Mouse (Mus musculus) testis, adult 2 months (tissue): ENCODE results near the gene Fbxo41. TPM values are rescaled to one million over a fixed set of nuclear protein-coding genes. Genes with fewer than 3 reads are reported as not detected.

Experiments
- H3K27ac ChIP-seq: fragments of 200-500 bp; 2 replicates; pipeline ENCODE4 v1.5.1; 2012; ENCODE audit warnings: low read depth, low read length; ENCODE audit not compliant: control insufficient read depth, insufficient read depth
- H3K27me3 ChIP-seq: fragments of 200-500 bp; 2 replicates; pipeline ENCODE4 v1.6.1; 2012; ENCODE audit warnings: mild to moderate bottlenecking, low read length, moderate library complexity; ENCODE audit not compliant: control insufficient read depth, insufficient read depth
- H3K36me3 ChIP-seq: fragments of 200-500 bp; 2 replicates; pipeline ENCODE4 v1.6.1; 2012; ENCODE audit warnings: mild to moderate bottlenecking, low read length; ENCODE audit not compliant: control insufficient read depth, insufficient read depth
- H3K4me1 ChIP-seq: fragments of 200-500 bp; 2 replicates; pipeline ENCODE4 v1.6.1; 2012; ENCODE audit warnings: low read length; ENCODE audit not compliant: control insufficient read depth, insufficient read depth
- H3K4me3 ChIP-seq: fragments of 200-500 bp; 2 replicates; pipeline ENCODE4 v1.5.1; 2012; ENCODE audit warnings: low read depth, mild to moderate bottlenecking, low read length, moderate library complexity, mixed read lengths; ENCODE audit not compliant: control insufficient read depth
- CTCF ChIP-seq: fragments of 200-500 bp; IDR thresholded peaks from 2 replicates; pipeline ENCODE4 v1.5.1; 2012; ENCODE audit warnings: low read depth, mild to moderate bottlenecking, inconsistent platforms, low read length, moderate library complexity; ENCODE audit not compliant: control insufficient read depth, insufficient read depth, insufficient replicate concordance
- POLR2A ChIP-seq: fragments of 200-500 bp; IDR thresholded peaks from 2 replicates; pipeline ENCODE4 v1.6.1; 2012; ENCODE audit warnings: low read depth, mild to moderate bottlenecking, inconsistent platforms, low read length, moderate library complexity; ENCODE audit not compliant: control insufficient read depth
- polyA plus RNA-seq: library from polyadenylated mRNA; depleted of rRNA; stranded (reverse); fragments of >200 nt; gene quantifications from 2 replicates; pipeline ENCODE4 v1.2.3, GENCODE M21; 2012

Gene Fbxo41
- polyA plus RNA-seq, 1 experiment = 0.52 TPM

DNA sequence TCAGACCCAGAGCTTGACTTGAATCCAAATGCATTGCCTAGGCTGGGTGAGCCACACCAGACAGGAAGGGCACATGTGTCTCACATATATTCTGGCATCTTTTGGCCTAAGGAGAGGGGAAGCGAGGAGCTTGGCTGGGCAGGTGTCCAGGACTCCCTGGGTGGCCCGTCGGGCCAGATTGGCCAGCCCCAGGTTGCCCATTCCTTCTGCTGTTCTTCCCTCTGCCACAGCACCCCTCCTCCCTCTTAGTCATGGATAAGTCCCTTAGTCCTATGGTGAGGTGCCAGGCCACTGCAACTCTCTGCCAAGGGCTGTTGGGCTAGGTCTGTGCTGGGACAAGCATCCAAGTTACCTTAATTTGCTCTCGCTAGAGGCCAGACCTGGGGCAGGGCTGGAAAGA, 13.1 kb upstream of the Fbxo41 start:
- Histone ChIP-seq H3K27ac (no peak overlapping the region), H3K4me3 (no peak overlapping the region), H3K27me3 (no peaks in the 10 kb centered on the region), H3K4me1 (peaks cover 23% of the 10 kb centered on the region), H3K36me3 (no peaks in the 10 kb centered on the region)
- TF ChIP-seq CTCF (no peak), POLR2A (no peak)

DNA sequence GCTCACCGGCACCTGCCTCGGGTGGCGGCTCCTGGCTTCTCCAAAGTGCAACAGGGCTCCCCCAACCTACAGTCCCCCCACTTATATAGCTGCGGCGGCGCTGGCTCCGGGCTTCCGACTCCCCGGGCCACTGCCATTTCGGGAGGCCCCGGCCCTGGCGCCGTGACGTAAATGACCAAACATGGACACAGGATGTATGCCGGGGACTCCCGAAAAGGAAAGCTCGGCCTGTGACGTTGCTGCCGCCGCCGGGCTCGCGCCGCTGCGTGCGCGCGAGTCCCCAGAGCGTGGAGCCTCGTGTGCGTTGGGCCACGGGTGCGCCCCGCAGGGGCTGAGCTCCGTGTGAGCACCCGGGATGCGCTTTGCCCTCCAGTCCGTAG, 10.7 kb upstream of the Fbxo41 start, which contains the start of gene Egr4:
Egr4 (minus strand) TSS at position 59 of the 380 bp plus-strand sequence.
- Histone ChIP-seq H3K4me3 (peak within 1 kb of the TSS; percentile 78), H3K36me3 (no peaks in the 10 kb centered on the region), H3K27me3 (no peaks in the 10 kb centered on the region), H3K4me1 (peaks cover 23% of the 10 kb centered on the region), H3K27ac (peak within 1 kb of the TSS; percentile 66)
- TF ChIP-seq CTCF (no peak), POLR2A (no peak)

DNA sequence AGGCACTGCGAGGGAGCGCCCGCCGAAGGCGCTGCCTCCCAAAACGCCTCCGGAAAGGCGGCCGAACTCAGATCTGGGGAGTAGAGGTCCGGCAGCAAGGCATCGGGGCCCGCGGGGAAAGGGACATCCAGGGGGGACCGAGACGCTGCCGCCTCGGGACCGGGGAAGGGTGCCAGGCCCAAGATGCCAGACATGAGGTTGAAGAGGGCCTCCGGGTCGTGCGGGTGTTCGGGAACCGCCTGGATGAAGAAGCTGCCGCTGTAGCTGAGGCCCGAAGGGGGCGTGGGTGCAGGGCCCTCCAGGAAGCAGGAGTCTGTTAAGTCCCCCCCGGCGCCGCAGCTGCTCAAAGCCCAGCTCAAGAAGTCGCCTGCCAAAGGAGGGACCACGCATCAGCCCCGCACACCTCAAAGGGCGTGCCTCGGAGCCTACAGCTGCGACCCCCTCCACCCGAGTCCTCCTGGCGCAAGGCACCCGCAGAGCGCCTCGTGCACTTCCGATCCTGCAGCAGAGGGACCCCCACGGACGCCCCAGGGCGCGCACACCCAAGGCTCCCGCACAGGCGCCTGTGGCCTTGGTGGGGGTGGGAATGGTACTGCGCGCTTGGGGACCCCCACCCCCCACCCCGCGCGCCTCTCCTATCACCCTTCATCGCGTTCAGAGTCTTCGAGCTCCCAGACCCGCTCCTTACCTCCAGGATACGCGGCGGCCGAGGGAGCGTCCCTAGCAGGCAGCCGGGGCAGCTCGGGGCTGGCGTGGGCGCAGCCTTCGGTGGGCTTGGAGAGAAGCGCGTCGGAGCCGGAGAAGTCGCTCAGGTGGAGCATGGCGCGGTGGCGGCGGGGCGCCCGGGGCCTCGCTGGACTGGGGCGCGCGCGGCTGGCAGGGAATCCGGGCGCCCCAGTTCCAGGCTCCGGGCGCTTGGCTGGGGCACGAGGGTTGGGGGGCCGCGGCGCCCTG, 10.1 kb upstream of the Fbxo41 start:
- H3K27me3 ChIP-seq = no peaks in the 10 kb centered on the region
- H3K4me1 ChIP-seq = peaks cover 21% of the 10 kb centered on the region

DNA sequence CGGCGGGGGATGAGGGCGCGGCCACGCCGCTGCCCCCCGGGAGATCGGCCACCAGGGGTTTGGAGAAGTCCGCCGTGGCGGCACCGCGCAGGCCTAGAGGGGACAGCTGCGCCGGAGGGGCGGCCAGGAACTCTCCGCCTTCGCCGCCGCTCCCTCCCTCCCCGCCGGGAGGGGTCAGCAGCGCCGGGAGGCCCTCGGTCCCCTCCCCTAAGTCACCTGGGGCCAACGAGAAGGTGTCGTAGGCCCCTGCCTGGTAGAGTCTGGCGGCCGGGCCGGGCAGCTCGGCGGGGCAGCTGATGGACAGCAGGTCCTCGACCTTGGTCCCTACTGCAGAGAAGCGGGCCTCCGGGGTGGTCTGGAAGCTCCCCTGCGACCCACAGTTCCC, 9.3 kb upstream of the Fbxo41 start:
- no peaks in the 10 kb centered on the region for H3K36me3 ChIP-seq
- peak overlapping the region; percentile 78 for H3K4me3 ChIP-seq
- peak overlapping the region; percentile 42 for H3K27ac ChIP-seq
- peaks cover 21% of the 10 kb centered on the region for H3K4me1 ChIP-seq
- H3K27me3 ChIP-seq = no peaks in the 10 kb centered on the region
- TF ChIP-seq CTCF = no peak
- no peak for TF ChIP-seq POLR2A

More for the DNA sequence above, 10.1 kb upstream of the Fbxo41 start:
- peak overlapping the region; percentile 66 for H3K27ac ChIP-seq
- TF ChIP-seq POLR2A (peak; percentile 63; the same call in 1 of the 2 replicates), CTCF (no peak)
- peak overlapping the region; percentile 78 for H3K4me3 ChIP-seq
- no peaks in the 10 kb centered on the region for H3K36me3 ChIP-seq

DNA sequence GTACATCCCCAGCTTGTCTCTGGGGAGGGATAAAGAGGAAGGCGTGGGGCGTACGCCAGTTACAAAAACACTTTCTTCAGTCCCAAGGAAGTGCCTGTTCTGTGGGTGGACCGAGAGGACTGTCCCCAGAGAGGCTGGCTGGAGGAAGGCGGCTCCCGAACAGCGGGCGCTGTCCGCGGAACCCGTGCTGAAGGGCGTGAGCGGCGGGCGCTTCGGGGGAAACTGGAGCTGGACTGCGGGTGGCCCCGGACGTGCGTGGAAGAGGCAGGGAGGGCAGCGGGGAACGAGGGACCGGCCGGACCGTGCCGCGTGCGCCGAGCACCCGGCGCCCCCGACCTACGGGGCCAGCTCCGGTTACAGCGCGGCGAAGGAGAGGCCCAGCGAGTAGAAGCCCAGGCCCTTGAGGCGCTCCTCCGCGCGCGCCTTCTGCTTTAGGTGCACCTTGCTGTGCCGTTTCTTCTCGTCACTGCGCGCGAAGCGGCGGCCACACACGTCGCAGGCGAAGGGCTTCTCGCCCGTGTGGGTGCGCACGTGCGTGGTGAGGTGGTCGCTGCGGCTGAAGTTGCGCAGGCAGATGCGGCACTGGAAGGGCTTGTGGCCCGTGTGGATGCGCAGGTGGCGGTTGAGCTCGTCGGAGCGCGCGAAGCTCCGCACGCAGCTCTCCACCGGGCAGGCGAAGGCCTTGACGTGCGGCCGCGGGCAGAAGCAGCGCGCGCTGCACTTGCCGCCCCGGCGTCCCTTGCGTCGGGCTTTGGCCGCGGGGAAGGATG, 8.7 kb upstream of the Fbxo41 start:
- H3K27ac ChIP-seq = no peak overlapping the region
- no peak for TF ChIP-seq CTCF
- no peak for TF ChIP-seq POLR2A
- H3K36me3 ChIP-seq = no peaks in the 10 kb centered on the region
- H3K4me3 ChIP-seq = peak overlapping the region; percentile 78
- H3K27me3 ChIP-seq = no peaks in the 10 kb centered on the region
- H3K4me1 ChIP-seq = peaks cover 21% of the 10 kb centered on the region

DNA sequence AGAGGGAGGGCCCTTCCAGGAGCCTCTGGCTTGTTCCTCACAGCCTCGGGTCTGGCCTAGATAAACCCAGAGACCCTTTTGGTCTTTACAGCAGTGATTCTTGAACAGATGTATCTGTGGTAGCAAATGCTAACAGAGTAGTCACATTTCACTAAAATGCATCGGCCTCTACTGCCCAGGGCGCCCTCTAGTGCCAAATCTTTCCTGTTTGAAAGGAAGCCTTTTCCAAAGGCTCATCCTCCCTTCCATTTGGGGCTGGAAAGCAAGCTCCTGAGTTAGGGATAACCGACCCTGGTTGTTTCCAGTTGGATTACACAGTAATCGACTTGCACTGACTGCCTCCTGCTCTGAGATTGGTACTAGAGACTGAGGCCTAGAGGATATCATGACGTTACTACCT, 7.7 kb upstream of the Fbxo41 start:
- Histone ChIP-seq H3K27me3 (no peaks in the 10 kb centered on the region), H3K4me1 (peaks cover 21% of the 10 kb centered on the region), H3K36me3 (no peaks in the 10 kb centered on the region), H3K27ac (no peak overlapping the region), H3K4me3 (no peak overlapping the region)
- TF ChIP-seq CTCF = no peak
- TF ChIP-seq POLR2A = no peak

DNA sequence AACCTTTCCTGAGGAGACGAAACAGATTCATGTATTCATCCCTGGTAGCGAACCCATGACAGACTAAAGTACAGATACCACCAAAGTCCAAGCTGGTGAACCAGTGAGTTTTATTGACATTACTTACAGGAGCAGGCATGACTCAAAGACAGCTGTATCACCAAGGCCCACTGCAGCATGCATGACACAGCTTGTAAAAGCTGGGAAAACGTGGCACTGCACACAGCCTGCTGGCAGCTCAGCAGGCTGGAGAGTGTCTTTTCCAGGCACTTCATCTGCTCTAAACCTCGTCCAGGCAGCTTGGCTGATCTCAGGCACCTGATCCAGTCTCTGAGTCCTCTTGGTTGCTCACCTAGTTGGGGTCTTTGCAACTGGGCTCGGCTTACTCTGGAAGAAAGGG, 5.8 kb upstream of the Fbxo41 start:
- TF ChIP-seq POLR2A (no peak), CTCF (no peak)
- H3K4me1 ChIP-seq = peaks cover 19% of the 10 kb centered on the region
- no peak overlapping the region for H3K27ac ChIP-seq
- H3K27me3 ChIP-seq = no peaks in the 10 kb centered on the region
- no peak overlapping the region for H3K4me3 ChIP-seq
- H3K36me3 ChIP-seq = no peaks in the 10 kb centered on the region
